Mouse (Mus musculus) skeletal muscle tissue, adult 2 months (tissue): ENCODE measurements around the gene H2al2a.
"Not testable (repeated sequence)": the region's sequence is repeated elsewhere in the genome, so short reads cannot be mapped to it uniquely, and the experiment has no call there.

Source experiments
- DNase-seq: peaks from one replicate; pipeline ENCODE4 v3.0.0-alpha.2; 2012; ENCODE audit warnings: low read depth, low spot score

Gene H2al2a

GRCm38 (mm10) chr2:18028140-18029021, 31.6 kb upstream of the H2al2a start:
- DNase-seq, result peak; percentile 70

GRCm38 (mm10) chr2:18027448-18028139, 30.8 kb upstream of the H2al2a start:
- DNase-seq, result peak; percentile 85

GRCm38 (mm10) chr2:18026116-18026947, 29.6 kb upstream of the H2al2a start:
- DNase-seq, result no peak

GRCm38 (mm10) chr2:18025781-18026115, 29.0 kb upstream of the H2al2a start:
- no peak for DNase-seq

GRCm38 (mm10) chr2:18025116-18025515, 28.4 kb upstream of the H2al2a start:
- DNase-seq, result no peak

- DNase-seq, result no peak
Measured at GRCm38 (mm10) chr2:18022886-18023285, 26.1 kb upstream of the H2al2a start.

GRCm38 (mm10) chr2:18019122-18019521, 22.4 kb upstream of the H2al2a start:
- no peak for DNase-seq

- DNase-seq, result no peak
Measured at GRCm38 (mm10) chr2:18017321-18017720, 20.6 kb upstream of the H2al2a start.

GRCm38 (mm10) chr2:18016639-18017038, 19.9 kb upstream of the H2al2a start:
- DNase-seq, result no peak

GRCm38 (mm10) chr2:18015581-18015980, 18.8 kb upstream of the H2al2a start:
- DNase-seq, result no peak

- DNase-seq, result no peak
Measured at GRCm38 (mm10) chr2:18012866-18013265, 16.1 kb upstream of the H2al2a start.

GRCm38 (mm10) chr2:18011226-18011625, 14.5 kb upstream of the H2al2a start:
- DNase-seq, result no peak

GRCm38 (mm10) chr2:18005137-18005536, 8.4 kb upstream of the H2al2a start:
- DNase-seq, result no peak

- DNase-seq, result no peak
Measured at GRCm38 (mm10) chr2:18004286-18004685, 7.5 kb upstream of the H2al2a start.

- DNase-seq, result no peak
Measured at GRCm38 (mm10) chr2:18002306-18002705, 5.5 kb upstream of the H2al2a start.

GRCm38 (mm10) chr2:17989562-17989961, 7.2 kb downstream of the H2al2a start:
- no peak for DNase-seq

- no peak for DNase-seq
Measured at GRCm38 (mm10) chr2:17989115-17989514, 7.6 kb downstream of the H2al2a start.

- DNase-seq, result no peak
Measured at GRCm38 (mm10) chr2:17986694-17987093, 10.1 kb downstream of the H2al2a start.

GRCm38 (mm10) chr2:17984774-17985173, 12.0 kb downstream of the H2al2a start:
- DNase-seq, result no peak

GRCm38 (mm10) chr2:17982747-17983146, 14.0 kb downstream of the H2al2a start:
- no peak for DNase-seq

GRCm38 (mm10) chr2:17978706-17979105, 18.1 kb downstream of the H2al2a start:
- no peak for DNase-seq

GRCm38 (mm10) chr2:17978251-17978650, 18.5 kb downstream of the H2al2a start:
- DNase-seq, result not testable (repeated sequence)
